Mouse (Mus musculus): ENCODE measurements around the gene Vrk1. TPM values are rescaled to one million over a fixed set of nuclear protein-coding genes. Genes with fewer than 3 reads are reported as not detected.

Vrk1 gene
- polyA plus RNA-seq, 1 experiment from 2014 or later, result 47.0 TPM

DNA sequence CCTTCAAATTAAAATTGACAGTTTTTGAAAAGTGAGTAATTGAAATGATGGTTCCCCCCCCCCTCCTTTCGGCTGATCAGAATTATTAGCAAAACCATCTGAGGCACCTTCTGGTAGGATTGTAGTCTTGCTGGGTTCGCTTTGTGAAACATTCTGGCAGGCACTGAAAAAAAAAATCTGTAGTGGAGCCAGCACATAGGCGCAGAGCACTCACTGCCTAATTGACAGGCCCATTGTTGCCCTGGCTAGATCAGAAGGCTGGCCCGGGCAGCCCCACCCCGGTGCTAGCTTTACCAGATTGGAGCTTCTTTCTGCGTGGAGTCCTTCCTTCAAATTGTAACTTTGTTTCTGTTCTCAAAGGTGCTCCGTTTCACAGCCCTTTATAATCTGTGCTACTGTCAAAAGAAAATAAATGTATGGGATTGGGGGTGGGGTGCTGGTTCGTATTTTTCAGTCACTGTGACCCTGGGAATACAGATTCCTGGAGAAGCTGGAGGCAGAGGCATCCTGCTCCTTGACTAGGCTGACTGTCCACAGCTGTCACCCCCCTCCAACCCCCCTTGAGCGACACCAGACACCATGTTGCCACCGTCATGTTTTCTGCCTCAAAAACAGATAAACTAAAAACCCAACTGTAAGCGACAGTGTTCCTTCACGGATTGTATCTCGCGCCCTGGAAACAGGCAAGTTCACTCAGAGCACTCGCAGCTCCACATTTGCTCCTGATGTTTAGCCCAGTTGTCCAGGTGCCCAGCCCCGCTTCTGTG lies 72.3 kb downstream of the Vrk1 start:
- H3K9ac ChIP-seq, result no peak overlapping the region
- no peak for ATAC-seq (ENCODE audit: insufficient number of reproducible peaks, low FRiP score)
- H3K4me3 ChIP-seq, result no peak overlapping the region
- peaks cover 21% of the 10 kb centered on the region; the same call in 1 of the 2 replicates for H3K4me1 ChIP-seq (replicated peaks)
- no peak overlapping the region for H3K4me2 ChIP-seq
- no peaks in the 10 kb centered on the region for H3K27me3 ChIP-seq (replicated peaks)
- 54% methylated on average over 16 of the region's 16 CpGs for WGBS
- H3K9me3 ChIP-seq (replicated peaks), result no peaks in the 10 kb centered on the region
- H3K36me3 ChIP-seq, result no peaks in the 10 kb centered on the region
- H3K27ac ChIP-seq (ENCODE audit: poor library complexity, severe bottlenecking), result no peak overlapping the region

GRCm38 (mm10) chr12:106082958-106083381 lies 72.9 kb downstream of the Vrk1 start:
- H3K36me3 ChIP-seq, result no peaks in the 10 kb centered on the region
- no peak overlapping the region for H3K4me2 ChIP-seq
- H3K4me3 ChIP-seq, result no peak overlapping the region
- H3K4me1 ChIP-seq (replicated peaks), result peaks cover 21% of the 10 kb centered on the region; the same call in 1 of the 2 replicates
- no peak for ATAC-seq (ENCODE audit: insufficient number of reproducible peaks, low FRiP score)
- H3K9ac ChIP-seq, result no peak overlapping the region
- H3K9me3 ChIP-seq (replicated peaks), result no peaks in the 10 kb centered on the region
- no peak overlapping the region for H3K27ac ChIP-seq (ENCODE audit: poor library complexity, severe bottlenecking)
- 70% methylated on average over 11 of the region's 11 CpGs for WGBS
- no peaks in the 10 kb centered on the region for H3K27me3 ChIP-seq (replicated peaks)

- H3K4me3 ChIP-seq, result no peak overlapping the region
- no peak overlapping the region for H3K4me2 ChIP-seq
- 83% methylated on average over 12 of the region's 12 CpGs for WGBS
- no peaks in the 10 kb centered on the region for H3K27me3 ChIP-seq (replicated peaks)
- H3K9me3 ChIP-seq (replicated peaks), result no peaks in the 10 kb centered on the region
- no peak for ATAC-seq (ENCODE audit: insufficient number of reproducible peaks, low FRiP score)
- no peaks in the 10 kb centered on the region for H3K36me3 ChIP-seq
- no peak overlapping the region for H3K9ac ChIP-seq
- no peak overlapping the region for H3K27ac ChIP-seq (ENCODE audit: poor library complexity, severe bottlenecking)
- H3K4me1 ChIP-seq (replicated peaks), result peaks cover 21% of the 10 kb centered on the region; the same call in 1 of the 2 replicates
Measured at GRCm38 (mm10) chr12:106084126-106084525, 74.1 kb downstream of the Vrk1 start.

GRCm38 (mm10) chr12:106094827-106095226 lies 84.8 kb downstream of the Vrk1 start:
- WGBS, result 87% methylated on average over 9 of the region's 9 CpGs
- Histone ChIP-seq H3K4me2 (no peak overlapping the region), H3K4me1 (replicated peaks) (no peaks in the 10 kb centered on the region), H3K27ac (ENCODE audit: poor library complexity, severe bottlenecking) (no peak overlapping the region), H3K4me3 (no peak overlapping the region), H3K9ac (no peak overlapping the region), H3K9me3 (replicated peaks) (peaks cover 20% of the 10 kb centered on the region), H3K36me3 (no peaks in the 10 kb centered on the region), H3K27me3 (replicated peaks) (no peaks in the 10 kb centered on the region)
- no peak for ATAC-seq (ENCODE audit: insufficient number of reproducible peaks, low FRiP score)

- no peaks in the 10 kb centered on the region for H3K27me3 ChIP-seq (replicated peaks)
- no peak for ATAC-seq (ENCODE audit: insufficient number of reproducible peaks, low FRiP score)
- no peak overlapping the region for H3K4me3 ChIP-seq
- no peak overlapping the region for H3K27ac ChIP-seq (ENCODE audit: poor library complexity, severe bottlenecking)
- H3K36me3 ChIP-seq, result no peaks in the 10 kb centered on the region
- H3K9me3 ChIP-seq (replicated peaks), result no peaks in the 10 kb centered on the region
- H3K9ac ChIP-seq, result no peak overlapping the region
- no peak overlapping the region for H3K4me2 ChIP-seq
- no peaks in the 10 kb centered on the region for H3K4me1 ChIP-seq (replicated peaks)
- WGBS, result 95% methylated on average over 6 of the region's 6 CpGs
Measured at GRCm38 (mm10) chr12:106102003-106102402, 92.0 kb downstream of the Vrk1 start.

DNA sequence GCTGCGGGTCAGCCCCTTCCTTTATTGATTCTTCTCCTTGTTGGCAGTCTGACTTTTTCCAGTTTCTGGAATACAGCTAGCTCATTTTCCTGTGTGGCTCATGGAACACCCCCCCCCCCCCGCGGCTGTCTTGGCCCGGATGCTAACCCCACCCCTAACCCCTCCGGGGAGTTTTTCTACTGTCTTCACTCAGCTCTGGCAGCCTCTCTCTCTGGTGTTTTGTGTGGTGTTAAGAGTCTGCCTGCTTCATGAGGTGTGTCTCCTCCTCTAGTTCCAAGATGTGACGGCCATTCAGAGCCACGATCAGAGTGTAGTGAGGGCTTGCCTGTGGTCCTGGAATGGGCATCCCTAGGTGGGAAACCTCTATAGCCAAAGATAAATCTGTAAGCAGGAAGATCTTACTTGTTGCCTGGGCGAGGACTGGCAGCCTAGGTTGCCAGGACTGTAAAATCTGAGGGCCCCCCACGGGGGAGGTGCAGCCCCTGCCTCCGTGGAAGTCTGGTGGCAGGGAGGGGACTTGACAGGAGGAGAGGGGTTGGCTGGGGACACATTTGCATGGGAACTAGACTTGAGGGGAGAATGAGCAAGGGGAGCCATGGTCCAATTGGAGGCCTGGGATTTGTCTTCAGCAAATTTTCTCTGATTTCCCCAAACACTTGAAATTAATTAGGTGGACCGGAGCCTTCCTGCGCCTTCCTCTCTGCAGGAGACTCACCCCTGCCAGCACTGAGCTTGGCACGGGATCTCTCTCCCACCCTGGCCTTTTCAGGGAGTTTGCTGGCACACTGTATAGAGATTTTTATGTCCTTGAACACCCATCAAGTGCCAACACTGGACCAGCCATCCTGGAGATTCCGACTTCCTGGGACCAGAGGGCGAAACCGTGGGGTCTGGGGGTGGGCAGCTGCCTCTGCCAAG lies 93.0 kb downstream of the Vrk1 start:
- Histone ChIP-seq H3K27ac (ENCODE audit: poor library complexity, severe bottlenecking) (no peak overlapping the region), H3K9me3 (replicated peaks) (no peaks in the 10 kb centered on the region), H3K9ac (no peak overlapping the region), H3K27me3 (replicated peaks) (no peaks in the 10 kb centered on the region), H3K36me3 (no peaks in the 10 kb centered on the region), H3K4me2 (no peak overlapping the region), H3K4me1 (replicated peaks) (no peaks in the 10 kb centered on the region), H3K4me3 (no peak overlapping the region)
- WGBS, result 63% methylated on average over 16 of the region's 16 CpGs
- ATAC-seq (ENCODE audit: insufficient number of reproducible peaks, low FRiP score), result no peak

DNA sequence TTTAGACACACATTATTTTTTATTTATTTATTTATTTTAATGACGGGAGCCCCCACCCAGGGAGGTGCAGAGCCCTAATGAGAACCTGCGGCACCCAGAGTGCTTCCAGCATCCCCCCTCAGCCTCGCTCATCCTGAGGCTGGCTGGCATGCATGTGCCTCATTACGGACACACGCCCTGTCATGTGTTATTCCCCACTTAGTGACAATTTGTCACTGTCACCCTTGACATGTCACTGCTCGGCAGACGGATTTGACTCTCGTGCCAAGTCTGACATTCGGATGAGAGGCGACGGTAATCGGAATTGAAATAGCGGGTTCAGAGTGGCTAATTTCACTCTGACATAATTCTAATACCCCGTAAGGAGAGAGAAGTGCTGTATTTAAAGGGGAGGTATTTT lies 97.2 kb downstream of the Vrk1 start:
- Histone ChIP-seq H3K27ac (ENCODE audit: poor library complexity, severe bottlenecking) (no peak overlapping the region), H3K4me3 (no peak overlapping the region), H3K9ac (no peak overlapping the region), H3K27me3 (replicated peaks) (no peaks in the 10 kb centered on the region), H3K36me3 (no peaks in the 10 kb centered on the region), H3K9me3 (replicated peaks) (no peaks in the 10 kb centered on the region), H3K4me1 (replicated peaks) (no peaks in the 10 kb centered on the region), H3K4me2 (no peak overlapping the region)
- 80% methylated on average over 14 of the region's 14 CpGs for WGBS
- ATAC-seq (ENCODE audit: insufficient number of reproducible peaks, low FRiP score), result no peak

DNA sequence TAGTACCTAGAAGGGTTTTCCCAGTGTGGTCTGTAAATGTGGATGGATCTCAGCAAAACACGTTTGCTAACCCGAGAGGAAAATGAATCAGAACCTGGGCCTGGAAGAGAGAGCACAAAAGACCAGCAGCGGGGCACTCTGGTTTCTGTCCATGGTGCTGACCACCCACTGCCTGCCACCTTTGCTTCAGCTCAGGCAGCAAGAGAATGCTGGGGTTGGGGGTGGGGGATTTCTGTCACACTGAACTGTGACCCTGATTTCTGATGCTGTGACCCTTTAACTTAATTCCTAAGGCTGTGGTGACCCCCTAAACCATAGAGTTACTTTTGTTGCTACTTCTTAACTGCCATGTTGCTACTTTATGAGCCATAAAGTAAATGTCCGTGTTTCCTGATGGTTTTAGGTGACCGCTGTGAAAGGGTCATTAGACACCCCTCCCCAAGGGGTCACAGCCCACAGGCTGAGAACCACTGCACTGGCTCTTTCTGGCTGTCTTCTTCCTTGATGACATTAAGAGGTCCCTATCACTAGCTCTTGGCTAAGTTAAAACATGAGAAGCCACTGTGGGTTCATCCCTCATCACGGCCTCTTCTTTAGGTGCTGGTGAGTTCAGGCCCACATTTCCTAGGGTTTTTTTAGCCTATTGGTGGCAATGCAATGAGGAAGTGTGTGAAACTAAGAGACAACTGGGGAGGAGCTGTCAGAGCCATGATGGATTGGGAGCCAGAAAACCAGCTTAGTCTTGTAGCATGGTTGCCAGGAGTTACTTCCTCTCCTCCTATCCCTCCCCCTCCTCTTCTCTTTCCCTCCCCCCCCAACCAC lies 105.3 kb downstream of the Vrk1 start:
- Histone ChIP-seq H3K36me3 (no peaks in the 10 kb centered on the region), H3K9ac (no peak overlapping the region), H3K27me3 (replicated peaks) (peaks cover 8% of the 10 kb centered on the region), H3K4me2 (no peak overlapping the region), H3K9me3 (replicated peaks) (no peaks in the 10 kb centered on the region), H3K4me3 (no peak overlapping the region), H3K4me1 (replicated peaks) (no peaks in the 10 kb centered on the region), H3K27ac (ENCODE audit: poor library complexity, severe bottlenecking) (no peak overlapping the region)
- WGBS, result 36% methylated on average over 6 of the region's 6 CpGs
- ATAC-seq (ENCODE audit: insufficient number of reproducible peaks, low FRiP score), result no peak

- Histone ChIP-seq H3K9ac (no peak overlapping the region), H3K36me3 (no peaks in the 10 kb centered on the region), H3K9me3 (replicated peaks) (no peaks in the 10 kb centered on the region), H3K4me1 (replicated peaks) (no peaks in the 10 kb centered on the region), H3K4me3 (no peak overlapping the region), H3K27me3 (replicated peaks) (peaks cover 8% of the 10 kb centered on the region), H3K27ac (ENCODE audit: poor library complexity, severe bottlenecking) (no peak overlapping the region), H3K4me2 (no peak overlapping the region)
- 65% methylated on average over 5 of the region's 5 CpGs for WGBS
- ATAC-seq (ENCODE audit: insufficient number of reproducible peaks, low FRiP score), result no peak
Measured at GRCm38 (mm10) chr12:106115892-106116206, 105.8 kb downstream of the Vrk1 start.

DNA sequence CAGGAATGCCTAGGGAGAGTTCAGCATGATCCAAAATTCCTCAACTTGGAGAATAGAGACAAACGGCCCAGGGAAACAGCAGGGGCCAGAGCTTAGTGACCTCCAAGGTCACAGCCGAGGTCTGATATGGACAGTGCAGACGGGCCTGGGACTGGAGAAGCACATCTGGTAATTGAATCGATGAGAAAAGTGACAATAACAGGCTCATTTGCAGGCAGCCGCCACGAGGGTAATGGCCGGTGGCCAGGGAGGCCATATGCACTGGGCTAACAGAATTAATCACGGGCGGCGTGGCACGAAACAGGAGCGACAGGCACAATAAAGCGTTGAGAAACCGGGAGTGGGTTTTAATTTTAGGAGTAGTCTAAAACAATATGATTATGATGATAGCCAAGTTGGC lies 113.2 kb downstream of the Vrk1 start:
- Histone ChIP-seq H3K27me3 (replicated peaks) (no peaks in the 10 kb centered on the region), H3K4me1 (replicated peaks) (0 out of 2 replicates have a peak, but pooled peaks cover 5% of the 10 kb centered on the region), H3K36me3 (no peaks in the 10 kb centered on the region), H3K9me3 (replicated peaks) (no peaks in the 10 kb centered on the region), H3K4me3 (no peak overlapping the region), H3K9ac (no peak overlapping the region), H3K4me2 (no peak overlapping the region), H3K27ac (ENCODE audit: poor library complexity, severe bottlenecking) (no peak overlapping the region)
- WGBS, result 75% methylated on average over 14 of the region's 14 CpGs
- no peak for ATAC-seq (ENCODE audit: insufficient number of reproducible peaks, low FRiP score)

DNA sequence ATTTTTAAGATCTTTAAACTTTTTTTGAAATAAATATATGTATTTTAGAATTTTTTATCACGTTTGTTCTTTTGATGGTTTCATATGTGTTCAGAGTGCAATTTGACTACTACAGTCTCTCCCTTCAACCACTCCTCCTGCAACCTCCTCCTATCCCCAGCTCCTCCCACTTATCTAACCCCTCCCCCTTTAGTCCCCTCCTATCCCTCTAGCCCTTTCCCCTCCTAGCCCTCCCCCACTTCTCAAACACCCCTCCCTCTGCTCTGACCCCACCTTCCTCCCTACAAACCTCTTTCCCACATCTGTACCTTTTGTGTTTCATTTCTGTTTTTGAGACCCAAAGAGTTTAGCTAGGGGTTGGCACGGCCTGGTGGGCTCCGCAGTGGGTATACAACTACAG lies 114.6 kb downstream of the Vrk1 start:
- no peaks in the 10 kb centered on the region for H3K27me3 ChIP-seq (replicated peaks)
- no peak overlapping the region for H3K9ac ChIP-seq
- H3K4me2 ChIP-seq, result no peak overlapping the region
- no peak overlapping the region for H3K27ac ChIP-seq (ENCODE audit: poor library complexity, severe bottlenecking)
- H3K36me3 ChIP-seq, result no peaks in the 10 kb centered on the region
- ATAC-seq (ENCODE audit: insufficient number of reproducible peaks, low FRiP score), result no peak
- H3K4me1 ChIP-seq (replicated peaks), result 0 out of 2 replicates have a peak, but pooled peaks cover 5% of the 10 kb centered on the region
- no peak overlapping the region for H3K4me3 ChIP-seq
- H3K9me3 ChIP-seq (replicated peaks), result no peaks in the 10 kb centered on the region
- 80% methylated on average over 3 of the region's 3 CpGs for WGBS
